Mouse (Mus musculus): ENCODE measurements around the gene Bank1.

DNA sequence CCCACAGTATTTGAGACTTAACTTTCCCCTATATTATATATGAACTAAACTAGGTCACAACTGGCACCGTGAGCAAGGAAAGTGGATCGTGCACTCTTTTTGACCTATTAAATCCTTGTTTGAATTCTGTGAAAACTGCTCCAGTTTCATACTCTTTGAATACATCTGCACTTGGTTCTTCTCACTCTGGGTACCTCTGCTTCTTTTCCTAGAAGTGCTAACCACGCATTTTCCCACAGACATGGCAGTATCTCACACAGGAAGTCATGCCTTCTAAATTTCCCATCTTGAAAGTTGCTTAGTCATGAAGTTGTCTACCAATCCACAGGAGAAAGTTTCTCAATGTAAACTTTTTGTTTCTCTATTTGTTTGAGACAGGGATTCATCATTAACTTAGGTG, 3.9 kb downstream of the Bank1 start:
- TF ChIP-seq GATA1 (IDR thresholded peaks at IDR 0.05; ENCODE audit: borderline replicate concordance, low read length), result no peak; the same call in 2 of the 3 replicates
- TF ChIP-seq FLI1 (IDR thresholded peaks at IDR 0.05; ENCODE audit: low read length), result no peak
